Mouse (Mus musculus) urinary bladder, adult 18-20 months (tissue): ENCODE data around the gene Kmt2d.
"Not testable (repeated sequence)": the region's sequence is repeated elsewhere in the genome, so short reads cannot be mapped to it uniquely, and the experiment has no call there.

ENCODE experiments used
- DNase-seq, 2 experiments: peaks; one replicate each; pipeline ENCODE4 v3.0.0; 2022; ENCODE audit warnings: low spot score in 2 of 2, mixed read lengths in 2 of 2

The Kmt2d gene

GRCm38 (mm10) chr15:98832161-98833058 lies 38.6 kb downstream of the Kmt2d start:
- no peak for DNase-seq

DNA sequence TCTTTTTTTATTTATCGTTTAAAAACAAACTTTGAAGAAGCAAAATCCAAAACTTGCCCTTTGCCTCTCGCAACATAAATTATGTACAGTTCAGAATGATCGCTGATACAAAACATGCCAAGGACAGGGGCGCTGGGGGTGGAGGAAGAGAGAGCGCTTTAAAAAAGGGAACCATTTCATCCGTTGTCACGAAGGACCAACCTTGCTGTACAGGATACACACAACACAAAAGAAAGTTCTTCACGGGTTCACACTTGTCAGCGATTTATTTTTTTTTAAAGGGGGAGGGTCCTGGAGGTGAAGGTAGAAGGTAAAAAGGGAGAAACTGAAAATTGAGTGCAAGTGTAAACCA lies 39.3 kb downstream of the Kmt2d start:
- DNase-seq, result no peak

GRCm38 (mm10) chr15:98830736-98831683 lies 40.0 kb downstream of the Kmt2d start, which contains the start of gene Prkag1:
Gene Prkag1 (minus strand): TSS chr15:98831521.
- peak; percentile 92 to 96 for DNase-seq

GRCm38 (mm10) chr15:98827611-98828011 lies 43.4 kb downstream of the Kmt2d start:
- DNase-seq, result no peak

- no peak for DNase-seq
These were observed 47.6 kb downstream of the Kmt2d start for GRCm38 (mm10) chr15:98823434-98823833.

- no peak for DNase-seq
These were observed 48.9 kb downstream of the Kmt2d start for GRCm38 (mm10) chr15:98822147-98822546.

- no peak for DNase-seq
These were observed 49.6 kb downstream of the Kmt2d start for GRCm38 (mm10) chr15:98821403-98821802.

GRCm38 (mm10) chr15:98820937-98821336 lies 50.1 kb downstream of the Kmt2d start:
- DNase-seq, result no peak

DNA sequence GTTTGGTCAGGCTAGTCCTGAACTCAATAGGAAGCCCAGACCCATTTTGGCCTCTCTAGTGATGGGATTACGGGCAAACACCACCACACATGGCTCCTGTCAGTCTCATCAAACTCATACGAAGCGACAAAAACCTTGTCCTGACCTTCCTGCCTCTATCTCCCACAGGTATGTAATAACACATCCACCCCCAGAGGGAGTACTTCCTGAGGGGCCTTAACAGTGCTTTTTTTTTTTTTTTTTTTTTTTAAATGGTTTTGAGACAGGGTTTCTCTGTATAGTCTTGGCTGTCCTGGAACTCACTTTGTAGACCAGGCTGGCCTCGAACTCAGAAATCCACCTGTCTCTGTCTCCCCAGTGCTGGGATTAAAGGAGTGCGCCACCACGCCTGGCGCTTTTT lies 52.8 kb downstream of the Kmt2d start:
- DNase-seq, result no peak

- DNase-seq, result no peak
These were observed 58.1 kb downstream of the Kmt2d start for GRCm38 (mm10) chr15:98812741-98813424.

DNA sequence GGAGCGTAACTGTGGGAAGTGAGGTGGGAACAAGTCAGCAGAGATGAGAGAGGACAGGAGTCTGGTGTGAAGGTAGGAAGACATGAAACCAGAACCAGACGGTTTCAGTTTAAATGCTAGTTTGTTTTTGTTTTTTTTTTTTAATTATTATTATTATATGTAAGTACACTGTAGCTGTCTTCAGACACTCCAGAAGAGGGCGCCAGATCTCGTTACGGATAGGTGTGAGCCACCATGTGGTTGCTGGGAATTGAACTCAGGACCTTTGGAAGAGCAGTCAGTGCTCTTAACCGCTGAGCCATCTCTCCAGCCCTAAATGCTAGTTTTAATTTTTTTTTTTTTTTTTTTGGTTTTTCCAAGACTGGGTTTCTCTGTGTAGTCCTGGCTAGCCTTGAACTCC lies 60.8 kb downstream of the Kmt2d start:
- not testable (repeated sequence) for DNase-seq

GRCm38 (mm10) chr15:98809390-98809789 lies 61.6 kb downstream of the Kmt2d start, which contains the start of gene Ddn:
Gene Ddn (minus strand): TSS chr15:98809490.
- DNase-seq, result no peak

- DNase-seq, result no peak
These were observed 62.3 kb downstream of the Kmt2d start for GRCm38 (mm10) chr15:98808651-98809134.

DNA sequence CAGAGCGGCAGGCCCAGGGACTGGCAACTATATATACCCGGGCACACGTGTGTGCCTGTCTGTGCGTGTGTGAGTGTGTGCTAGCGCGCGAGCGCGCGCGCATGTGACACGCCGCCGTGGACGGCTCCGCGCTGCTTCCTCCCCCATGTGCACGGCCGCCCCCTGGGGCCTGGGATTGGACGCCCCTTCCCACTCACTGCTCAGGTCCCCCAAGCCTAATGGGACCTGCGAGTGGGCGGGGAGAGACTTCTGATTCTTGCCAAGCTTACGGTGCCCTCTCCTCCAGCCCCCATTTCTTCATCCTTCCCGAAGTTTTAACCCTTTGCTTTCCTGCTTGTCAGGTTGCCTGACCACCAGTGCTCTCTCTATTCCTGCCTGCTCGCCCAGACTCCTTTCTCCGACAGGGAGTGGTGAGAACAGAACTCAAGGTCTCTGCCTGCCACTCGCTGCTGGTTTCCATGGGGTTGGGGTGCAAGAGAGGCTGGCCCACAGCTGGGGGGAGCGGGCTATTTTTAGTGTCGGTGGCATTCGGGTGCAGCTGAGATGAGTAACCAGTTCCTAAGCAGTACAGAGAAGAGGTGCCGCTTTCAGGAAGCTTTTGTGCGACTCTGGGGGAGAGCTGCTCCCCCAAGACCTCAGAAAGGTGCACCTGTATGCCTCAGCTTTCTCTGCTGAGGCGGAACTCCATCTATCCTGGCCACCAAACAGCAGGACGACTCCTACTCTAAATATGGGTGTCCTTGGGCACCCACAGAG lies 62.9 kb downstream of the Kmt2d start:
- no peak for DNase-seq

DNA sequence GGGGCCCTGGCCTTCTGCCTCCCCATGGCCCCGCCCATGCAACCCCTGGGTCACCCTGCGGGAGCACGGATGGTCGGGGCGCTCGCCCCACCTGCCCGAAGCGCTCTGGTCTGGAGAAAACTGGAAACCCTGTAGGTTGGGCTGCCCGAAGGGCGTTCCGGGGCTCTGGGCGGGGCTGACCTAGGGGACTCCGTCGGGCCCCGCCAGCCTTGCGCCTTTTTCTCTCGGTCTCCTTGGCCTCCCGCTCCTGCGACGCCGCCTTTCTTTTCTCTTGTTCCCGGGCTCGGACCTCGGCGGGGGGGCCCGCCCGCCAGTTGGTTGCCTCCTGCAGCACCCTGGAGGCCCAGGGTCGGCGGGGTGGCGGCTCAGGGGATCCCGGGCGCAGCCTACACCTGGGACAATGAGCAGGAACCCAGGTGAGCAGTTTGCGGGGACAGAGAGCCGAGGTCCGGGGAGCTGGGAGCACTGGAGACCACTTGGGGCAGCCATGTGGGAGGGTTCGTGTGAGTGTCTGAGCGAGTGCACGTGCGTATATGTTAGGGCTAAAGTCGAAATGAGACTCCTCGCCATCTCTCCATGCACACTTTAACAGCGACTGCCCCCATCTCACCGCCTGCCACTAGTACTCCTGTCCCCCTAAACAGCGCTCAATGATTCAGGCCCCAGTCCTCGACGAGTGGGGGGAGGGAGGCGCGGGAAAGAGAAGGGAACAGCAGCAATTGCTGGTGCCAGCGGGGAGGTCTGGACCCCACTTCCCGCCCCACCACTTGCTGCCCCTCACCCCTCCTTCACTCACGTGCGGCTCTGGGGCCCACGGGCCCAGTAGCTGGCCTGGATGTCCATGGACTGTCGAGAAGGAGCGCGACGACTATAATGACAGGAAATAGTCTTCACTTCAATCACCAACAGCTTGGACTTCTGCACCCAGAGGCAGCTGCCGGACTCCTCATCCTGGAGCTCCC lies 63.9 kb downstream of the Kmt2d start:
- DNase-seq, result no peak

- no peak for DNase-seq
These were observed 64.8 kb downstream of the Kmt2d start for GRCm38 (mm10) chr15:98806071-98806808.

DNA sequence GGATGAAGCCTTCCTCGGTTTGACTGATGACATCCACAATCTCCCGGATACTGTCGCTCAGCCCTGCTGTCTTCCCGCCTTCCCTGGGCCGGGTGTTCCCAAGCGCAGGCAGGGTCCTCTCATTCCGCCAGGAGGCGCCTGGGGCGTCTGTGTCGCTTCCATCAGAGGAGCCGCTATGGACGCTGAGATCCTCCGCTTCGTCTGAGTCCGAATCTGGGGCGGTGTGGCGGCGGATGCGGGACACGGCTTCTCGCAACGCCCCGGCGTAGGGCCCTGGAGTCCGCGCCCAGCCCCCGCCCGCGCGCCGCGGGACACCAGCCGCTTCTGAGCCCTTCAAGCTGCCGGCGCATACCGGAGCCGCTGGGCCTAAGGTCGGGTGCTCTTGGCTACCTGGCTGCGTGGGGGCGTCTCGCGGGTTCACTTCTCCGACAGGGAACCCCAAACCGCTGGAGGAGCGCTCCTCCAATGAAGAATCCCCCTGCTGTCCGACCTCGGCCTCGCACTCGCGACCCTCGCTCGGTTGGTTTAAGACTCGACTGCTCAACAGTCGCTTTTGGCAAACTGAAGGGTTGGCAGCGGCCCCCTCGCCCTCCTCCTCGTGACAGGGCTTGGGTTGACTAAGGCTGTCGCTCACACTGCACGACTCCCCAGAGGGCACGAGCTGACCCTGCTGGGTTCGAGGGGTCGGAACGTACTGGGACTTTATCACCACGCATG lies 65.5 kb downstream of the Kmt2d start:
- peak; percentile 43 to 68 for DNase-seq

GRCm38 (mm10) chr15:98804054-98804453 lies 67.0 kb downstream of the Kmt2d start:
- DNase-seq, result peak; percentile 61 to 85
